Mouse (Mus musculus) mesoderm, embryonic 11.5 days (tissue): ENCODE measurements around the gene A830031A19Rik.

Source experiments
- DNase-seq: peaks from one replicate; pipeline ENCODE4 v3.0.0-alpha.2; 2012; ENCODE audit warnings: low read depth, low spot score

A830031A19Rik gene

GRCm38 (mm10) chr11:24008976-24009375, 65.9 kb downstream of the A830031A19Rik start:
- no peak for DNase-seq

GRCm38 (mm10) chr11:24008244-24008643, 66.6 kb downstream of the A830031A19Rik start:
- peak; percentile 9 for DNase-seq

- DNase-seq: no peak
Observed at GRCm38 (mm10) chr11:24005445-24006156, 69.3 kb downstream of the A830031A19Rik start.

GRCm38 (mm10) chr11:24000675-24001074, 74.2 kb downstream of the A830031A19Rik start:
- DNase-seq: no peak
